ENCODE assay signal across 9 mouse cellular contexts in genomic region chr8:70869199-70869571, GRCm38 (mm10). TPM values are rescaled to one million over a fixed set of nuclear protein-coding genes. Genes with fewer than 3 reads are reported as not detected.
A peak's percentile ranks its signal among the peaks of the same experiment; 100 is the strongest.
DNase-seq lines count a peak whose midpoint lies in the region; ATAC-seq and TF ChIP-seq lines count a peak whose summit lies in the region.
"Had no signal": no experiment of that assay in that cellular context is flagged by ENCODE, and none has a peak within 500 bp of the region (broad histone marks: within the 10 kb centered on the region; RNA-seq: fewer than 3 reads in every experiment).

No protein-coding gene starts in this region.

- DNase-seq in kidney, adult 18-20 months, result no peak
- DNase-seq in forebrain, embryonic 10.5 days (ENCODE audit: extremely low spot score, low spot score), result no peak
- no peak for DNase-seq in gastrocnemius, postnatal 10 days
- no peak for DNase-seq in cerebellum, postnatal 36 days
- no peak for DNase-seq in urinary bladder, adult 2 months (ENCODE audit: low spot score)

- no peak overlapping the region for H3K9ac ChIP-seq in kidney, embryonic 15.5 days
- no peak overlapping the region for H3K9ac ChIP-seq in intestine, postnatal 0 days (ENCODE audit: low read depth, low read length)
- H3K9ac ChIP-seq in midbrain, embryonic 16.5 days (ENCODE audit: low read depth, low read length), result peak overlapping the region; percentile 59

- no peak for TF ChIP-seq CTCF in intestine, postnatal 0 days (IDR thresholded peaks at IDR 0.05; ENCODE audit: low read depth)

- no peaks in the 10 kb centered on the region for H3K9me3 ChIP-seq in kidney, embryonic 15.5 days (replicated peaks)
- no peaks in the 10 kb centered on the region for H3K9me3 ChIP-seq in forebrain, embryonic 10.5 days
- H3K9me3 ChIP-seq in intestine, postnatal 0 days (ENCODE audit: control insufficient read depth), result no peaks in the 10 kb centered on the region
- H3K9me3 ChIP-seq in midbrain, embryonic 16.5 days (replicated peaks; ENCODE audit: control insufficient read depth, low read length, poor library complexity, severe bottlenecking), result no peaks in the 10 kb centered on the region

- no peak overlapping the region for H3K4me3 ChIP-seq in kidney, embryonic 15.5 days (replicated peaks)
- H3K4me3 ChIP-seq in forebrain, embryonic 10.5 days, result peak overlapping the region; percentile 42; the same call in 1 of the 2 replicates
- no peak overlapping the region for H3K4me3 ChIP-seq in intestine, postnatal 0 days (ENCODE audit: low read depth, low read length)
- no peak overlapping the region for H3K4me3 ChIP-seq in midbrain, embryonic 16.5 days (ENCODE audit: low read depth, low read length)

- H3K36me3 ChIP-seq in kidney, embryonic 15.5 days, result peaks cover 9% of the 10 kb centered on the region; the same call in 1 of the 2 replicates
- H3K36me3 ChIP-seq in forebrain, embryonic 10.5 days (replicated peaks), result peaks cover 16% of the 10 kb centered on the region
- H3K36me3 ChIP-seq in intestine, postnatal 0 days (ENCODE audit: control insufficient read depth, insufficient read depth), result peaks cover 8% of the 10 kb centered on the region; the same call in 1 of the 2 replicates
- 0 out of 2 replicates have a peak, but pooled peaks cover 7% of the 10 kb centered on the region for H3K36me3 ChIP-seq in midbrain, embryonic 16.5 days (ENCODE audit: control insufficient read depth, insufficient read depth, low read length)

- H3K27me3 ChIP-seq in kidney, embryonic 15.5 days, result peaks cover 8% of the 10 kb centered on the region
- H3K27me3 ChIP-seq in forebrain, embryonic 10.5 days (ENCODE audit: poor library complexity, severe bottlenecking), result peaks cover 21% of the 10 kb centered on the region
- peaks cover 9% of the 10 kb centered on the region for H3K27me3 ChIP-seq in intestine, postnatal 0 days (replicated peaks; ENCODE audit: control insufficient read depth, insufficient read depth, low read length)
- H3K27me3 ChIP-seq in midbrain, embryonic 16.5 days (ENCODE audit: control insufficient read depth, insufficient read depth, low read depth, low read length), result no peaks in the 10 kb centered on the region

- H3K4me2 ChIP-seq in kidney, embryonic 15.5 days, result peak overlapping the region; percentile 59
- H3K4me2 ChIP-seq in intestine, postnatal 0 days (replicated peaks; ENCODE audit: low read depth), result peak overlapping the region; percentile 59
- peak overlapping the region; percentile 0; the same call in 1 of the 2 replicates for H3K4me2 ChIP-seq in midbrain, embryonic 16.5 days (ENCODE audit: low read length)

- 35% methylated on average over 5 of the region's 5 CpGs for WGBS in kidney, embryonic 15.5 days
- WGBS in forebrain, embryonic 10.5 days, result 38% methylated on average over 5 of the region's 5 CpGs
- WGBS in intestine, postnatal 0 days, result 46% methylated on average over 5 of the region's 5 CpGs
- WGBS in midbrain, embryonic 16.5 days, result 34% methylated on average over 5 of the region's 5 CpGs

- ATAC-seq in kidney, embryonic 15.5 days (replicated peaks; ENCODE audit: low FRiP score), result no peak
- ATAC-seq in intestine, postnatal 0 days, result no peak
- no peak for ATAC-seq in midbrain, embryonic 16.5 days

- H3K4me1 ChIP-seq in kidney, embryonic 15.5 days, result peaks cover 63% of the 10 kb centered on the region
- peaks cover 75% of the 10 kb centered on the region for H3K4me1 ChIP-seq in forebrain, embryonic 10.5 days
- H3K4me1 ChIP-seq in intestine, postnatal 0 days (replicated peaks; ENCODE audit: control insufficient read depth, insufficient read depth, low read length), result peaks cover 5% of the 10 kb centered on the region
- H3K4me1 ChIP-seq in midbrain, embryonic 16.5 days (ENCODE audit: control insufficient read depth, insufficient read depth, low read length), result peaks cover 41% of the 10 kb centered on the region

- H3K27ac ChIP-seq in kidney, embryonic 15.5 days, result peak overlapping the region; percentile 59
- peak overlapping the region; percentile 74 for H3K27ac ChIP-seq in forebrain, embryonic 10.5 days
- no peak overlapping the region for H3K27ac ChIP-seq in intestine, postnatal 0 days (ENCODE audit: low read depth, low read length)
- H3K27ac ChIP-seq in midbrain, embryonic 16.5 days (ENCODE audit: low read length), result peak overlapping the region; percentile 60

RNA-seq across cellular contexts. Expression of gene Ccdc124, which starts 4.5 kb away (rescaled TPM):
- 115 and 123 TPM in 2 replicates for polyA plus RNA-seq in kidney, embryonic 15.5 days (2015; fragmentation: Nextera tagmentation; extraction: Ambion mirVana)
- polyA plus RNA-seq in forebrain, embryonic 10.5 days (2016; fragmentation: Nextera tagmentation; extraction: Ambion mirVana), result 184 and 186 TPM in 2 replicates
- polyA plus RNA-seq in intestine, postnatal 0 days (2015; fragmentation: Nextera tagmentation; extraction: Ambion mirVana), result 61.7 and 64.3 TPM in 2 replicates
- polyA plus RNA-seq in midbrain, embryonic 16.5 days (2015; fragmentation: Nextera tagmentation; extraction: Ambion mirVana), result 167 and 182 TPM in 2 replicates
- total RNA-seq in gastrocnemius, postnatal 10 days (2021), result 10 to 100 TPM; 42.8 to 45.0 TPM
- 70.9 and 74.6 TPM in 2 replicates for polyA plus RNA-seq in urinary bladder, adult 2 months (2012; rRNA removed)

RNA-seq across cellular contexts. Expression of gene Kcnn1, which starts 6.1 kb away (rescaled TPM):
- polyA plus RNA-seq in kidney, embryonic 15.5 days (2015; fragmentation: Nextera tagmentation; extraction: Ambion mirVana), result 2.6 and 2.9 TPM in 2 replicates
- polyA plus RNA-seq in forebrain, embryonic 10.5 days (2016; fragmentation: Nextera tagmentation; extraction: Ambion mirVana), result 4.7 and 5.9 TPM in 2 replicates
- polyA plus RNA-seq in intestine, postnatal 0 days (2015; fragmentation: Nextera tagmentation; extraction: Ambion mirVana), result 0.17 and 0.30 TPM in 2 replicates
- 15.4 and 16.1 TPM in 2 replicates for polyA plus RNA-seq in midbrain, embryonic 16.5 days (2015; fragmentation: Nextera tagmentation; extraction: Ambion mirVana)
- 1 to 10 TPM; 3.7 to 3.8 TPM for total RNA-seq in gastrocnemius, postnatal 10 days (2021)
- polyA plus RNA-seq in urinary bladder, adult 2 months (2012; rRNA removed), result 5.5 and 5.6 TPM in 2 replicates
- total RNA-seq: neutrophil, adult 5-6 weeks had no signal

RNA-seq across cellular contexts. Expression of gene Slc5a5, which starts 23.4 kb away (rescaled TPM):
- 0.06 and 0.25 TPM in 2 replicates for polyA plus RNA-seq in kidney, embryonic 15.5 days (2015; fragmentation: Nextera tagmentation; extraction: Ambion mirVana)
- 0.36 and 0.38 TPM in 2 replicates for polyA plus RNA-seq in forebrain, embryonic 10.5 days (2016; fragmentation: Nextera tagmentation; extraction: Ambion mirVana)
- 0.20 and 0.52 TPM in 2 replicates for polyA plus RNA-seq in intestine, postnatal 0 days (2015; fragmentation: Nextera tagmentation; extraction: Ambion mirVana)
- 1.7 and 1.9 TPM in 2 replicates for polyA plus RNA-seq in midbrain, embryonic 16.5 days (2015; fragmentation: Nextera tagmentation; extraction: Ambion mirVana)
- total RNA-seq in gastrocnemius, postnatal 10 days (2021), result under 1 TPM in 1 of 2 experiments, not detected in 1; 0.09 TPM
- 1.7 and 2.3 TPM in 2 replicates for polyA plus RNA-seq in urinary bladder, adult 2 months (2012; rRNA removed)
- total RNA-seq: neutrophil, adult 5-6 weeks had no signal

RNA-seq across cellular contexts. Expression of gene Rpl18a, which starts 28.0 kb away (rescaled TPM):
- polyA plus RNA-seq in kidney, embryonic 15.5 days (2015; fragmentation: Nextera tagmentation; extraction: Ambion mirVana), result 4,326 and 4,329 TPM in 2 replicates
- polyA plus RNA-seq in forebrain, embryonic 10.5 days (2016; fragmentation: Nextera tagmentation; extraction: Ambion mirVana), result 3,478 and 3,689 TPM in 2 replicates
- 2,933 and 2,947 TPM in 2 replicates for polyA plus RNA-seq in intestine, postnatal 0 days (2015; fragmentation: Nextera tagmentation; extraction: Ambion mirVana)
- 1,781 and 1,796 TPM in 2 replicates for polyA plus RNA-seq in midbrain, embryonic 16.5 days (2015; fragmentation: Nextera tagmentation; extraction: Ambion mirVana)
- 1,000 to 10,000 TPM; 1,533 to 1,604 TPM for total RNA-seq in gastrocnemius, postnatal 10 days (2021)
- 3,950 and 3,976 TPM in 2 replicates for polyA plus RNA-seq in urinary bladder, adult 2 months (2012; rRNA removed)

RNA-seq across cellular contexts. Expression of gene Arrdc2, which starts 29.7 kb away (rescaled TPM):
- polyA plus RNA-seq in kidney, embryonic 15.5 days (2015; fragmentation: Nextera tagmentation; extraction: Ambion mirVana), result 5.0 and 6.5 TPM in 2 replicates
- 4.8 and 5.7 TPM in 2 replicates for polyA plus RNA-seq in forebrain, embryonic 10.5 days (2016; fragmentation: Nextera tagmentation; extraction: Ambion mirVana)
- polyA plus RNA-seq in intestine, postnatal 0 days (2015; fragmentation: Nextera tagmentation; extraction: Ambion mirVana), result 6.2 and 6.9 TPM in 2 replicates
- polyA plus RNA-seq in midbrain, embryonic 16.5 days (2015; fragmentation: Nextera tagmentation; extraction: Ambion mirVana), result 6.7 and 8.1 TPM in 2 replicates
- total RNA-seq in gastrocnemius, postnatal 10 days (2021), result 10 to 100 TPM in 1 of 2 experiments, 1 to 10 TPM in 1; 4.3 to 27.1 TPM
- 20.4 and 27.4 TPM in 2 replicates for polyA plus RNA-seq in urinary bladder, adult 2 months (2012; rRNA removed)

Comparison
In these comparisons a context has a peak if more than half of its experiments do, and no peak if none do; other contexts are left out.
1. H3K4me2 ChIP-seq: peak in every context shown above with its lines; median percentile 59 in kidney, embryonic 15.5 days; 59 in intestine, postnatal 0 days; 0 in midbrain, embryonic 16.5 days.